Comparison of ENCODE assay signal across 9 mouse cellular contexts in the genomic region with DNA sequence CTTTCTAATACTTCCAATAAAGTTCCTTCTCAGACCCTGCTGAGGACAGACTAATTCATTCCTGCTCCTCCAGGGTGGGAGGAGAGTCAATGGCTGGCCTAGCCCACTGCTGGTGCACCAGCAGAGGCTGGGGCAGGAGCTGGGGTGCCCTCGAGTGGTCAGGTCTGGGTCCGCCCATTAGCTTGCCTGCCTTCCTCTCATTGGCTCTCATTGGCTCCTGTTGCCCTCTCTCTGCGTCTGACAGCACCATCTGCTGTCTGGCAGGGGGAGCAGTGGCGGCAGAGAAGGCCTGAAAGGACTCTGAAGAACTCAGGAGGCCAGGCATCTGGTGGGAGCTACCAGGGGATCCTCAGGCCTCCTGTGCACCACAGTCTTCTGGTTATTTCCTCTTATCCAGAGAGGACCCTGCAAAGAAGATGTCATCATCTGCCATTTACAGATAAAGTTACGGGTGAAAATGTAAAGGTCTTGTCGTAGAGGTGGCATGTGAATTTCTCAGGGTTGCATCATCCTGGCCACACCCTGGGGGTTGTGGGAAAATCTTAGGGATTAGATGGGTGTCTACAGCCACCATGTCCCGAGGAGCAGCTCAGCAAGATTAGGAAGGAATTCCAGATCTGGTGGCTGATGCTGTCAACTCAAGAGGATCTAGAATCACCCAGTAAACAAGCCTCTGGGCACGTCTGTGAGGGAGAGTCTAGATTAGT.
DNase-seq lines count a peak whose midpoint lies in the region; ATAC-seq lines count a peak whose summit lies in the region.
"Had no signal": no experiment of that assay in that cellular context is flagged by ENCODE, and none has a peak within 500 bp of the region (broad histone marks: within the 10 kb centered on the region; RNA-seq: fewer than 3 reads in every experiment).

No protein-coding gene starts in this region.

- 34% methylated on average over 8 of the region's 8 CpGs for WGBS in liver, embryonic 12.5 days (ENCODE audit: insufficient replicate concordance)

- ATAC-seq in liver, embryonic 12.5 days = no peak; the same call in 1 of the 2 replicates
- ATAC-seq in megakaryocyte progenitor cell, adult 5-6 weeks (replicated peaks; ENCODE audit: poor library complexity) = peak; percentile 69
- no peak for ATAC-seq in erythroblast, adult 5-6 weeks (replicated peaks; ENCODE audit: low FRiP score, poor library complexity, severe bottlenecking)

- H3K4me1 ChIP-seq in liver, embryonic 12.5 days = no peaks in the 10 kb centered on the region
- H3K4me1 ChIP-seq: heart, embryonic 13.5 days had no signal

- peak; percentile 23 for DNase-seq in liver
- DNase-seq in WW6 (ENCODE audit: low read depth, low spot score) = peak; percentile 39
- DNase-seq in embryo, embryonic 11.5 days (ENCODE audit: low read depth, low spot score) = peak; percentile 8
- no peak for DNase-seq in cerebellum, postnatal 36 days
- DNase-seq in spleen, adult 12 weeks (ENCODE audit: low spot score) = no peak

- H3K9me3 ChIP-seq in liver, embryonic 12.5 days (replicated peaks) = no peaks in the 10 kb centered on the region
- H3K9me3 ChIP-seq: heart, embryonic 13.5 days had no signal

- H3K9ac ChIP-seq in liver, embryonic 12.5 days = no peak overlapping the region
- H3K9ac ChIP-seq: heart, embryonic 13.5 days had no signal

- no peak overlapping the region for H3K4me2 ChIP-seq in liver, embryonic 12.5 days
- H3K4me2 ChIP-seq: heart, embryonic 13.5 days had no signal

- H3K27me3 ChIP-seq in liver, embryonic 12.5 days (replicated peaks) = no peaks in the 10 kb centered on the region
- H3K27me3 ChIP-seq: heart, embryonic 13.5 days had no signal

- no peaks in the 10 kb centered on the region for H3K36me3 ChIP-seq in liver, embryonic 12.5 days
- H3K36me3 ChIP-seq: heart, embryonic 13.5 days had no signal

- H3K27ac ChIP-seq in liver, embryonic 12.5 days = no peak overlapping the region
- H3K27ac ChIP-seq: heart, embryonic 13.5 days had no signal

- no peak overlapping the region for H3K4me3 ChIP-seq in liver, embryonic 12.5 days
- H3K4me3 ChIP-seq: heart, embryonic 13.5 days had no signal

Comparison
In these comparisons a context has a peak if more than half of its experiments do, and no peak if none do; other contexts are left out.
1. DNase-seq: peak in liver (single experiment), WW6 (single experiment) and embryo, embryonic 11.5 days (single experiment); none in cerebellum, postnatal 36 days (0 of 2) and spleen, adult 12 weeks (single experiment).